Mouse (Mus musculus): ENCODE data around the gene Gm28308. TPM values are rescaled to one million over a fixed set of nuclear protein-coding genes. Genes with fewer than 3 reads are reported as not detected.

The Gm28308 gene
- polyA plus RNA-seq, 1 experiment from 2014 or later: not detected

DNA sequence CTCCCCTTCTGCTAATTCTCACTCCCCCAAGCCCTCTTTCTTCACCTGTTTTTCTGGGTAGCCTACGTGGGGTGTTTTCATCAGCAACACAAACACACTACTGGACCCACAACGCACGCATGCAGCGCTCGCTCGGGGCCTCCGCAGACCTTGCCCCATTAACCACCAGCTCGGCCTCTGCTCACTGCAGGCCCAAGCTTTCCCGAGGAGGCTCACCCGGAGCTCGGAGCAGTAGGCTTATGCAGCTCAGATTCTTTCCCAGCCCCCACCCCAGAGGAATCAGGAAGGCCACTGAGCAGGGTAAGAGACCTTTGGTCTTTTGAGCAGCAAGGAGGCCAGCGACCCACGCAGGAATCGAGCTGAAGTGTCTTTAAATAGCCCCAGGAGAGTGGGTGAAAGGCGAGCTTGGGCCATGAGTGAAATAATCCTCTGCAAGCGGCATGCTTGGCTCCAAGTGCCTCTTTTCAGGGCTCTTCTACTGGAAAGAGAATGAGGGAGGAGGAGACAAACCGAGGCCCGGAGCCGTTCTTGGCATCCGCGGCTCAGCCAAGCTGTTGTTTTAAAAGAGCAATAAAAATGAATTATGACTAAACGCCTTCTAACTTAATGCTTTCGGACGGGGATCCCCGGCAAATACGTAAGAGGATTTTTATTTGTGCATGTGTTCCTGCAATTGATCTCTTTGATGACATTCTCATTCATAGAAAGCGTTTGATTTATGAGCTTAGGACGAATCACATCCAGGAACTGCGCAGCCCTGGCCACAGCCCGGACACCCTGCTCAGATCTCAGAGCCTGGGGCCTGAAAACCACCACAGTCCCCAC is 52.4 kb downstream of the Gm28308 start:
- Histone ChIP-seq H3K4me3 (peak overlapping the region; percentile 73), H3K27ac (replicated peaks) (peak overlapping the region; percentile 84), H3K4me2 (peak overlapping the region; percentile 98), H3K27me3 (replicated peaks) (peaks cover 99% of the 10 kb centered on the region), H3K9me3 (no peaks in the 10 kb centered on the region), H3K36me3 (no peaks in the 10 kb centered on the region), H3K9ac (peak overlapping the region; percentile 83), H3K4me1 (peaks cover 31% of the 10 kb centered on the region)
- ATAC-seq (ENCODE audit: extremely low read depth, insufficient number of reproducible peaks, low FRiP score, low TSS enrichment): no peak
- 8% methylated on average over 30 of the region's 30 CpGs for WGBS

DNA sequence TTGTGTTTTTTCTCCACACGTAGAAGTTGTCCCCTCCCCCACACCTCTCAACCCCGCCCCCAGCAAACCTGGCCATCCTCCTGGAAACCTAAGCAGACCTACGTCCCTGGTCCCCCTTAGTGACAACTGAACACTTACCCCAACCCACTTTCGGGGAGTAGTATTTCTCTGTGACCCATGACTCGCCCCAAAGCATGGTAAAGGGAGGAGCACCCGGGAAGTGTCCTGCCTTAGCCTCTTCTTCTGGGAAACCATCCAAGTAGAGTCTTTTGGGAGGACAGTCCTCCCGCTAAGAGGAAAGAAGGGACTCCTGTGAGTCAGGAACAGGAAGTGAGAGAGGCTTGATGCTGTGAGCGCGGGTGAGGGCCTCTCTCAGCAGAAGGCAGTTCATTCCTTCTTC is 53.2 kb downstream of the Gm28308 start:
- H3K4me3 ChIP-seq: peak overlapping the region; percentile 73
- peak overlapping the region; percentile 84 for H3K27ac ChIP-seq (replicated peaks)
- WGBS: 10% methylated on average over 9 of the region's 9 CpGs
- H3K36me3 ChIP-seq: no peaks in the 10 kb centered on the region
- H3K27me3 ChIP-seq (replicated peaks): peaks cover 99% of the 10 kb centered on the region
- ATAC-seq (ENCODE audit: extremely low read depth, insufficient number of reproducible peaks, low FRiP score, low TSS enrichment): no peak
- H3K4me1 ChIP-seq: peaks cover 31% of the 10 kb centered on the region
- peak overlapping the region; percentile 83 for H3K9ac ChIP-seq
- no peaks in the 10 kb centered on the region for H3K9me3 ChIP-seq
- peak overlapping the region; percentile 98 for H3K4me2 ChIP-seq

DNA sequence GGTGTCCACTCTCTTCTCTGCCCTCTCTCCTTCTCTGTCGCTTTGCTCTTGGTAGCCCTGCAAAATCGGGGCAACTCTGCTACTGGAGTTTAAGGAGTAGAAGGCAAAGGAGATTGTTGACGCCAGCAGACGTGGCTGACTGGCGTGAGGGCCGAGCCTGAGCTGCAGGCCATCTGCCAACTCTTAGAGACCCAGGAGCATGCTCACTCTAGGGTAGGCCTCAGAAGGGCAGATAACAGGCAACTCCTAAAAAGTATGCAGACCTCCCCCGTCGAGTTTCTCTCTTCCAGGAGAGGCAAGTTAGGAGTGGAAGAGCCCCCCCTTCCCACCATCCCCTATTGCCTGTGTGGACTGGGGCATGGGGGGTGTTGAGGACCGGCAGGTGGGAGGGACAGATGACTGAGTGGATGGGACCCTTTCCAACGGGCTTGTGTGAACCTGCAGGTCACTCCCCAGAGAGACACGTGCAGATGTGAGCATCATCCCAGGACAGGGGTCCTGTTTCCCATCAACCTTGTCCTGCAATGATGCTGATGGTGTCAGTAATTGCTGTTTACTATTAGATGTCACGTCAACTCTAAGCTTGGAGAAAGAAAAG is 53.9 kb downstream of the Gm28308 start:
- Histone ChIP-seq H3K4me1 (peaks cover 31% of the 10 kb centered on the region), H3K27me3 (replicated peaks) (peaks cover 99% of the 10 kb centered on the region), H3K9ac (peak overlapping the region; percentile 83), H3K27ac (replicated peaks) (peak overlapping the region; percentile 84), H3K4me2 (peak overlapping the region; percentile 98), H3K9me3 (no peaks in the 10 kb centered on the region), H3K36me3 (no peaks in the 10 kb centered on the region), H3K4me3 (peak overlapping the region; percentile 73)
- 5% methylated on average over 12 of the region's 12 CpGs for WGBS
- ATAC-seq (ENCODE audit: extremely low read depth, insufficient number of reproducible peaks, low FRiP score, low TSS enrichment): no peak

DNA sequence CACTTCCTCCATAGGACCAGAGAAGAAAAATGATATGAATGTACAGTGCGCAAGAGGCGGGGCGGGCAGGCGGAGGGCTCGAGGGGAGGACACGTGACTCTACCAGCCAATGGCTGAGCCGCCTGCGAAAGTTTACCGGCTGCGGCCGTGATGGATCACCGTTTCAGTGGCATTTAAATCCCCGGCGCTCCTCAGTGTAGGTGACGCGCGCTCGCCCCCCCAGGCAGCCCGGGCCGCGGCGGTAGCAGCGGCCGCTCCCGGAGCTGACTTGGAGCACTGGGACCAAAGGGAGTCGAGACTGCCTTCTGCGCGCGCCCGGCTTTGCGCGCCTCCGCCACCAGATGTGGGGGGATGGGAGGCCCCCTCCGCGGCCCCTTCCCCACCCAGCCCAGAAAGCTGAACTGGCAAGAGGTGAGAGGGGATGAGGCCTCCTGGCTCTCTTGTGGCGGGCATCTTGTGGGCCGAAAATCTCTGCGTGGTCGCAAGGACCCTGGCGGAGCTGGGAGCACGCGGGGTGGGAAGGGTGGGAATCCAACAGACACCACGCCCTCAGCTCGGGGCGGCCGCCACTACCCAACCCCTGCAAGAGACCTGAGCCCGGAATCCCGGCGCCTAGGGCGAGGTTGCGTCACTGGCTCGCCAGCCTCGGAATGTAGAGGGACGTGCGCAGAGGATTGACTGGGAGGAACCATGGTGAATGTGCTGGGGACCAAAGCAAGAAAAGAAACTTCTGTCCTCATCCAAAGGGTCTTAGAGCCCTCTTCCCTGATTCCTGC is 54.7 kb downstream of the Gm28308 start, which contains the start of gene Hoxa1:
Hoxa1 (minus strand) TSS at position 42 of the 776 bp plus-strand sequence.
- Histone ChIP-seq H3K4me1 (peaks cover 31% of the 10 kb centered on the region), H3K9me3 (no peaks in the 10 kb centered on the region), H3K27ac (replicated peaks) (peak within 1 kb of the TSS; percentile 84), H3K4me3 (peak within 1 kb of the TSS; percentile 73), H3K27me3 (replicated peaks) (peaks cover 99% of the 10 kb centered on the region), H3K9ac (peak within 1 kb of the TSS; percentile 83), H3K4me2 (peak within 1 kb of the TSS; percentile 98), H3K36me3 (no peaks in the 10 kb centered on the region)
- under 1% methylated on average over 55 of the region's 55 CpGs for WGBS
- peak; percentile 62 for ATAC-seq (ENCODE audit: extremely low read depth, insufficient number of reproducible peaks, low FRiP score, low TSS enrichment)

DNA sequence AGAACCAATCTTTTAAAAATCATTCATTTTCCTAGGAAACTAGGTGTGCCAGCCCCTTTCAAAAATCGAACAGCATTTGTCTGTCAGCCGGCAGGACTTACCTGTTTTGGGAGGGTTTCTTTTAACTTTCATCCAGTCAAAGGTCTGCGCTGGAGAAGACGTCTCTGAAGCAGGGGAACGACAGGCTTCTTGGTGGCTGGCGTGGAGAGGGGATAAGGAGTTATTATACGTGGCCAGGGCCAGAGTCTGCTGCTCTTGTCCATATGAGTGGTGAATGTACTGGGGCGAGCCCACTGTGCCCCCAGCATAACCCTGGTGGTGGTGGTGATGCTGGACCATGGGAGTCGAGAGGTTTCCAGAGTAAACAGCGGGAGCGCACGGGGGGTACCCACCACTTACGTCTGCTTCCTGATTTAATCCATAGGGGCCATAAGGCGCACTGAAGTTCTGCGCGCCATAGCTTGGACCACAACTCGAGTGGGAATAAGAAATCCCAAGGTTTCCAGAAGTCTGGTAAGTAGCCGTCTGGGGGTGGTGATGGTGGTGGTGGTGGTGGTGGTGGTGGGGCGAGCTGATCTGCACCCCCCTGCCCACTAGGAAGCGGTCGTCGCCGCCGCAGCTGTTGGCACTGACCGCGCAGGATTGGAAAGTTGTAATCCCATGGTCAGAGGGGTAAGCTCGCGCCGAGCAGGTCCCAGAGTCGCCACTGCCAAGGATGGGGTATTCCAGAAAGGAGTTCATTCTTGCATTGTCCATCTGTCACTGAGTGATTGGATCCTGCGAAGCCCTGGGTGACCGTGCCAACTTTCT is 55.5 kb downstream of the Gm28308 start:
- no peaks in the 10 kb centered on the region for H3K9me3 ChIP-seq
- peak overlapping the region; percentile 73 for H3K4me3 ChIP-seq
- H3K36me3 ChIP-seq: no peaks in the 10 kb centered on the region
- H3K27ac ChIP-seq (replicated peaks): no peak overlapping the region
- no peak; the same call in 1 of the 2 replicates for ATAC-seq (ENCODE audit: extremely low read depth, insufficient number of reproducible peaks, low FRiP score, low TSS enrichment)
- H3K4me2 ChIP-seq: peak overlapping the region; percentile 98
- peaks cover 99% of the 10 kb centered on the region for H3K27me3 ChIP-seq (replicated peaks)
- H3K4me1 ChIP-seq: peaks cover 31% of the 10 kb centered on the region
- 1% methylated on average over 32 of the region's 32 CpGs for WGBS
- H3K9ac ChIP-seq: peak overlapping the region; percentile 83

DNA sequence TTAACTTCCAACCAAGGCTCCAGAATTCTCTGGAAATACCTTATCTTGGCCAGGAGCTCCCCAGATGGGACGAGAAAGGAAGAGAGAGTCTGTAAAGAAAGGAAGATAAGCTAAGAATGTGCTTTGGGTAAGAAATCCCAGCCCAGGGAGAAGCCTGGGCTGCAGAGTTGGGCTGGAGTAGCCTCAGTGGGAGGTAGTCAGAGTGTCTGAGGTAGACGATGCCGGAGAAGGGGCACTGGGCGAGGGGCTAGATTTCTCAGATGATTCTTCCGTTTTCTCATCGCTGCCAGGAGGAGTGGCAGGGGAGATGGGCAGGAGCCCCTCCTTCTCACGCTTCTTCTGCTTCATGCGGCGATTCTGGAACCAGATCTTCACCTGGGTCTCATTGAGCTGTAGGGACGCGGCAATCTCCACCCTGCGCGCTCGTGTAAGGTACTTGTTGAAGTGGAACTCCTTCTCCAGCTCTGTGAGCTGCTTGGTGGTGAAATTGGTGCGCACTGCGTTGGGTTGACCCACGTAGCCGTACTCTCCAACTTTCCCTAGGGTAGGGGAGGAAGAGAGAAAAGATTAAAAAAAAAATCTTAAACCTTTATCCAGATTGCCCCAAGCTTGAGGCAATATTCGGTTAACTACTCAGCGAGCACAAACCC is 56.5 kb downstream of the Gm28308 start:
- H3K36me3 ChIP-seq: no peaks in the 10 kb centered on the region
- peak overlapping the region; percentile 73 for H3K4me3 ChIP-seq
- WGBS: 1% methylated on average over 20 of the region's 20 CpGs
- peak overlapping the region; percentile 98 for H3K4me2 ChIP-seq
- no peak overlapping the region for H3K27ac ChIP-seq (replicated peaks)
- no peak for ATAC-seq (ENCODE audit: extremely low read depth, insufficient number of reproducible peaks, low FRiP score, low TSS enrichment)
- H3K27me3 ChIP-seq (replicated peaks): peaks cover 99% of the 10 kb centered on the region
- H3K9me3 ChIP-seq: no peaks in the 10 kb centered on the region
- H3K9ac ChIP-seq: peak overlapping the region; percentile 83; the same call in 1 of the 2 replicates
- peaks cover 31% of the 10 kb centered on the region for H3K4me1 ChIP-seq

DNA sequence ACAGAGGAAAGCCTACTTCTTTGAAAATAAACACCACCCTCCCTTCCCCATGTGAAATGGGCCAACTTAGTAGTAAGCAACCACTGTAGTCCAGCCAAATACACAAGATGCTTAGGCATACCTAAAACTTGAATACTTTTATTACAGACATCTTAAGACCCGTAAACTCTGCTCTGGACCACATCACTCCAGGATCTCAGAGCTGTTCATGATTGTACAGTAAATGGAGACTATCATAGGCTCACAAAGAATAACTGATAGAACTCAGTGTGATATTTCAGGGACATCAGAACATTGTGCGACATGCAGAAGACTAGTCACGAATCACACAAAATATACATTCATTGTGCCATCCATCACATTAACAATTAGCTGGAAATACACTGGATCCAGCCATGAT is 57.7 kb downstream of the Gm28308 start:
- H3K27me3 ChIP-seq (replicated peaks): peaks cover 100% of the 10 kb centered on the region

DNA sequence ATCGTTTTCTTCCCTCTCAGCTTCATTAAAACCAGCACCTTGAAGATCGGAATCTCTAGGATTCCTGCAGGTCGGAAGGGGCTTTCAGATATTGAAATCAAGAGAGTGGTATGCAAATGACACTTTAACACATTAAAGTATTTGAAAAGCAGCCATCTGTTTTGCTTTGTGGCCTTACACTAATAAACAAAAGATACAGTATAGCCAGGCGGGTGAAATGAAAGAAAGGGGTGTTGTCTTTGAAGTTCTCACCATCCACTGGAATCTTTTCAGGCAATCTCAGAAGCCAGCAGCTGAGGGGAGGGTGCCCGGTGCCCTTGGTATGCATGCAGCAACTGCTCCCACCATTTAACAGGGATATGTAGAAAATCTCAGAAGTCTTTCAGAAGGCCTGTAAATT is 59.1 kb downstream of the Gm28308 start:
- H3K27ac ChIP-seq (replicated peaks): no peak overlapping the region
- WGBS: 22% methylated on average over 5 of the region's 5 CpGs
- H3K36me3 ChIP-seq: no peaks in the 10 kb centered on the region
- no peak overlapping the region for H3K4me3 ChIP-seq
- no peak overlapping the region for H3K9ac ChIP-seq
- H3K9me3 ChIP-seq: no peaks in the 10 kb centered on the region
- H3K4me1 ChIP-seq: peaks cover 22% of the 10 kb centered on the region
- no peak for ATAC-seq (ENCODE audit: extremely low read depth, insufficient number of reproducible peaks, low FRiP score, low TSS enrichment)
- H3K4me2 ChIP-seq: no peak overlapping the region
- peaks cover 99% of the 10 kb centered on the region for H3K27me3 ChIP-seq (replicated peaks)

More for the DNA sequence above, 57.7 kb downstream of the Gm28308 start:
- Histone ChIP-seq H3K9ac (no peak overlapping the region), H3K4me2 (no peak overlapping the region), H3K4me3 (no peak overlapping the region), H3K9me3 (no peaks in the 10 kb centered on the region), H3K27ac (replicated peaks) (no peak overlapping the region), H3K4me1 (peaks cover 30% of the 10 kb centered on the region), H3K36me3 (no peaks in the 10 kb centered on the region)
- 56% methylated on average over 3 of the region's 3 CpGs for WGBS
- ATAC-seq (ENCODE audit: extremely low read depth, insufficient number of reproducible peaks, low FRiP score, low TSS enrichment): no peak

DNA sequence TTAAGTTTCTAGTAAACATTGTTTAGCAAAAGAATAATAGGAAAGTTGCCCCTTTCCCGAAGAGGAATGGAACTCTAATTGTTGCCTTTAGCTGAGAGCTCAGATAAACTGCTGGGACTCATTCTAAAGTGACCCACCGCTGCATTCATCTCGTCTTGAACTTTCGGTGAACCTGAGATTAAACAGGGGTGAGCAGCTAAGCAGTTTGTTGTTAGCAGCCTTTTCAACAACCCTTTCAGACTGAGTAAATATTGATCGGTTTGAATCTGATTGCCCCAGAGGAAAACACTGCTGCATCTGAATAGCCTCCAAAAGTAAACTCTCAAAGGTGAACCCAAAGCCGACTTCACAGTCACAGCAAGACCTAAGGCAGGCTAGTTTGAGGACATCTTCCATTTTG is 59.9 kb downstream of the Gm28308 start:
- WGBS: 7% methylated on average over 6 of the region's 6 CpGs
- no peak for ATAC-seq (ENCODE audit: extremely low read depth, insufficient number of reproducible peaks, low FRiP score, low TSS enrichment)
- peaks cover 99% of the 10 kb centered on the region for H3K27me3 ChIP-seq (replicated peaks)

More for the DNA sequence above, 59.9 kb downstream of the Gm28308 start:
- no peaks in the 10 kb centered on the region for H3K9me3 ChIP-seq
- no peak overlapping the region for H3K4me2 ChIP-seq
- no peaks in the 10 kb centered on the region for H3K36me3 ChIP-seq
- peaks cover 14% of the 10 kb centered on the region for H3K4me1 ChIP-seq
- H3K9ac ChIP-seq: no peak overlapping the region
- H3K4me3 ChIP-seq: no peak overlapping the region
- H3K27ac ChIP-seq (replicated peaks): no peak overlapping the region
